Mouse (Mus musculus) cerebellum, postnatal 10 days (tissue): ENCODE measurements around the gene Cutc.
A peak's percentile ranks its signal among the peaks of the same experiment; 100 is the strongest.

Experiments
- DNase-seq, 2 experiments: peaks; one replicate each; pipeline ENCODE4 v3.0.0; 2021; ENCODE audit warnings: mixed read lengths in 2 of 2

The Cutc gene

GRCm38 (mm10) chr19:43752489-43753225 is at the start of gene Cutc, which contains the start of gene Cox15:
Gene Cutc (plus strand): TSS chr19:43752996.
Gene Cox15 (minus strand): TSS chr19:43753000.
- DNase-seq, result peak; percentile 98 to 99

GRCm38 (mm10) chr19:43704211-43704610 is 48.6 kb upstream of the Cutc start:
- no peak for DNase-seq

- no peak for DNase-seq
These were observed 47.9 kb upstream of the Cutc start for GRCm38 (mm10) chr19:43704787-43705497.

GRCm38 (mm10) chr19:43708206-43708605 is 44.6 kb upstream of the Cutc start:
- DNase-seq, result no peak

GRCm38 (mm10) chr19:43709317-43709716 is 43.5 kb upstream of the Cutc start:
- DNase-seq, result no peak

- DNase-seq, result no peak
These were observed 41.5 kb upstream of the Cutc start for GRCm38 (mm10) chr19:43711159-43711916.

- DNase-seq, result no peak
These were observed 40.8 kb upstream of the Cutc start for GRCm38 (mm10) chr19:43711971-43712370.

- no peak for DNase-seq
These were observed 32.7 kb upstream of the Cutc start for GRCm38 (mm10) chr19:43720061-43720460.

- no peak for DNase-seq
These were observed 29.9 kb upstream of the Cutc start for GRCm38 (mm10) chr19:43722891-43723290.

- no peak for DNase-seq
These were observed 29.3 kb upstream of the Cutc start for GRCm38 (mm10) chr19:43723501-43723900.

GRCm38 (mm10) chr19:43724194-43724593 is 28.6 kb upstream of the Cutc start:
- DNase-seq, result no peak

- DNase-seq, result no peak
These were observed 28.0 kb upstream of the Cutc start for GRCm38 (mm10) chr19:43724821-43725220.

GRCm38 (mm10) chr19:43726510-43727146 is 26.2 kb upstream of the Cutc start:
- DNase-seq, result no peak

- no peak for DNase-seq
These were observed 23.3 kb upstream of the Cutc start for GRCm38 (mm10) chr19:43729296-43730036.

- no peak for DNase-seq
These were observed 22.8 kb upstream of the Cutc start for GRCm38 (mm10) chr19:43730037-43730428.

GRCm38 (mm10) chr19:43731157-43731556 is 21.6 kb upstream of the Cutc start:
- no peak for DNase-seq

- no peak for DNase-seq
These were observed 14.4 kb upstream of the Cutc start for GRCm38 (mm10) chr19:43738409-43738808.

GRCm38 (mm10) chr19:43743401-43743800 is 9.4 kb upstream of the Cutc start:
- DNase-seq, result no peak

- DNase-seq, result no peak
These were observed 7.1 kb upstream of the Cutc start for GRCm38 (mm10) chr19:43745740-43746139.

- DNase-seq, result no peak
These were observed 4.9 kb upstream of the Cutc start for GRCm38 (mm10) chr19:43747877-43748276.

GRCm38 (mm10) chr19:43750008-43750407 is 2.8 kb upstream of the Cutc start:
- DNase-seq, result no peak

- peak; percentile 94 to 95 for DNase-seq
These were observed 535 bp downstream of the Cutc start for GRCm38 (mm10) chr19:43753226-43753835.
